Mouse (Mus musculus): ENCODE measurements around the gene Rpp25.

Gene Rpp25

GRCm38 (mm10) chr9:57503622-57504380, at the start of gene Rpp25:
Rpp25 (plus strand) TSS chr9:57504026.
- DNase-seq (ENCODE audit: low spot score in 2 of 2): no peak

GRCm38 (mm10) chr9:57459707-57460106, 44.1 kb upstream of the Rpp25 start:
- no peak for DNase-seq (ENCODE audit: low spot score in 2 of 2)

GRCm38 (mm10) chr9:57462866-57463265, 41.0 kb upstream of the Rpp25 start:
- no peak for DNase-seq (ENCODE audit: low spot score in 2 of 2)

- DNase-seq (ENCODE audit: low spot score in 2 of 2): no peak
Measured at GRCm38 (mm10) chr9:57466101-57466500, 37.7 kb upstream of the Rpp25 start.

- DNase-seq (ENCODE audit: low spot score in 2 of 2): no peak
Measured at GRCm38 (mm10) chr9:57467271-57467771, 36.5 kb upstream of the Rpp25 start.

GRCm38 (mm10) chr9:57467896-57468549, 35.8 kb upstream of the Rpp25 start, which contains the start of gene Scamp5:
Scamp5 (minus strand) TSS chr9:57468060.
- peak; percentile 82 to 93 for DNase-seq (ENCODE audit: low spot score in 2 of 2)

- no peak for DNase-seq (ENCODE audit: low spot score in 2 of 2)
Measured at GRCm38 (mm10) chr9:57468914-57469313, 34.9 kb upstream of the Rpp25 start.

GRCm38 (mm10) chr9:57485774-57486173, 18.1 kb upstream of the Rpp25 start:
- peak; percentile 58 to 84 for DNase-seq (ENCODE audit: low spot score in 2 of 2)

- no peak for DNase-seq (ENCODE audit: low spot score in 2 of 2)
Measured at GRCm38 (mm10) chr9:57487807-57488206, 16.0 kb upstream of the Rpp25 start.

GRCm38 (mm10) chr9:57493532-57493931, 10.3 kb upstream of the Rpp25 start:
- DNase-seq (ENCODE audit: low spot score in 2 of 2): no peak

DNA sequence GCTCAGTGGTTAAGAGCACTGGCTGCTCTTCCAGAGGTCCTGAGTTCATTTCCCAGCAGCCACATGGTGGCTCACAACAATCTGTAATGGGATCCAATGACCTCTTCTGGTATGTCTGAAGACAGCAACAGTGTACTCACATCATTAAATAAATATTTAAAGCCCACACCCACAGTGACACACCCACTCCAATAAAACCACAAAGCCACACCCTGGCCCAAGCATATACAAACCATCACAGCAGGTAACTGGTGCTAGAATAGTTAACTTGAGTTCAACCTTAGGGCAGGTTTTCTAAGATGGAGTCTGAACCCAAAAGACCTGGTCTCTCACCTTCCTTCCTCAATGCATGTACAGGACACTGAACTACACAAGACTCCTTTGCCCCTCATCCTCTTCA, 8.9 kb upstream of the Rpp25 start:
- no peak for DNase-seq (ENCODE audit: low spot score in 2 of 2)

DNA sequence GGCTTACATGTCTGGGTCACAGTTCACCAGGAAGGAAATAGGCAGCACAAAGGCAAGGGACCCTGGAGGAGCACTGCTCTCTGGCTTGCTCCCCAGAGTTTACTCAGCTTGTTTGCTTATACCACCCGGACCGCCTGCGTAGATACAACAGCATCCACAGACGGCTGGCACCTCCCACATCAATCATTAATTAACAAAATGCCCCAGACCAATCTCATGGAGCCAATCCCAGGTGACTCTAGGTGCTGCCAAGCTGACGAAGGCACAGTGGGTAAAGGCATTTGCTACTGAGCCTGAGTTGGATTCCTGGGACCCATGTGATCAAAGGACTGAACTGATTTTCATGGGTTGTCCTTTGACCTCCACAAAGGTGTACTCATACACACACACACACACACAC, 6.6 kb upstream of the Rpp25 start:
- no peak for DNase-seq (ENCODE audit: low spot score in 2 of 2)

DNA sequence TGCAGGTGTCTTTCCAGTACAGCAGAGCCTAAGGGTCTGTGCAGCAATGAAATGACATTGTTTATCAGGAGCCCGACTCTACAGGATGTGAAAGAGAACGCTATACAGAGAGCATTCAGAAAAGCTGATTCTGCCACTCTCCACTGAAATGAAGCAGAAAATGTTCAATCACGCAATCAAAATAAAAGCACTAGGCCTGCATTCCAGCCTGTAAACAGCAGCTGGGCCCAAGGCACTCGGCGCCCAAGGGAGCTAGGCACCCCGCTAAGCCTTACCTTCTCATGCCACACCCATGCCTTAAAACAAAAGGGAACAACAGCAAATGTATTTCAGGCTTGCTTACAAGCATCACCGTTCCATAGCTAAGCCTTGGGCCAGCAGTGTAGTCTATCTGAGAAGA, 5.3 kb upstream of the Rpp25 start:
- no peak for DNase-seq (ENCODE audit: low spot score in 2 of 2)

- no peak for DNase-seq (ENCODE audit: low spot score in 2 of 2)
Measured at GRCm38 (mm10) chr9:57501452-57501851, 2.4 kb upstream of the Rpp25 start.

- DNase-seq (ENCODE audit: low spot score in 2 of 2): no peak
Measured at GRCm38 (mm10) chr9:57501861-57502260, 2.0 kb upstream of the Rpp25 start.

GRCm38 (mm10) chr9:57502911-57503621, 760 bp upstream of the Rpp25 start:
- DNase-seq (ENCODE audit: low spot score in 2 of 2): no peak

- peak in 1 of 2 experiments; percentile 62 for DNase-seq (ENCODE audit: low spot score in 2 of 2)
Measured at GRCm38 (mm10) chr9:57504381-57504700, 515 bp downstream of the Rpp25 start.

GRCm38 (mm10) chr9:57504891-57505290, 1.1 kb downstream of the Rpp25 start:
- DNase-seq (ENCODE audit: low spot score in 2 of 2): no peak

DNA sequence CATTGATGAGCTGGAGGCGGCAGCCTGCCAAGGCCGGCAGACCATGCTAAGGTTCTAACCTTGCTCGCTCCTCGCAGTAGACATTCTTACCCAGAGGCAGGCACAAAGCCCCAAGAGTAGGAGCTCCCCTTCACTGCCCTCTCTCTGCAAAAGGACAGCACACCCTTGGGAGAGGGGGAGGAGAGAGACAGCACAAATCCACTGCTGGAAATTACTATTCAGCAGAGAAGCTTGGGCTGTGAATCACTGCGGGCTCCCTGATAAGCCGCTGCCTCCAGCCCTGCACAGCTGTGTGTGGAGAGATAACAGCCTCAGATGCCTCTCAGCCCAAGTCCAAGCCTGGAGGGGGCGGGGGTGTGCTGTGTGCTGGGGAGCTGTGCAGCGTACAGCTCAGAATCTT, 1.9 kb downstream of the Rpp25 start:
- no peak for DNase-seq (ENCODE audit: low spot score in 2 of 2)

DNA sequence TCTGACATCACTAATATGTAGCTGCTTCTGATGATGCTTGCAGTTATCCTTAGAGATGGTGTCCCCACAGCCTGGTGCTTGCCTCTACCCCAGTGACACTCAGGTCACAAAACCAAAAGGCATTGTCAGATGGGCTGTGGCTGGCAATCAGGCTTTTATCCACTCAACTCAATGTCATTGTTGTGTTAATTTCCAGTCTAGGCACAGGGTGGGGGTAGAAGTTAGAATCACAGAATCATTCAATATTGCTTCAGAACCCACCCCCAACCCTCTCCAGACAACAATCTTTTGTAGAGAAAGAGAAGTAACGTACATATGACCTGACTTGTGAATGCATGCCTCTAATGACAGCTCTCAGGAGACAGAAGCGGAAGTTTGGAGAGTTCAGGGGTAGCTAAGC, 6.8 kb downstream of the Rpp25 start:
- DNase-seq (ENCODE audit: low spot score in 2 of 2): no peak

- DNase-seq (ENCODE audit: low spot score in 2 of 2): peak; percentile 43 to 75
Measured at GRCm38 (mm10) chr9:57517113-57517512, 13.3 kb downstream of the Rpp25 start.

GRCm38 (mm10) chr9:57520375-57521055, 16.7 kb downstream of the Rpp25 start:
- DNase-seq (ENCODE audit: low spot score in 2 of 2): no peak
